Mouse (Mus musculus) bone marrow, adult 2 months (tissue): ENCODE measurements around the gene Myrf.

Source experiments
- CTCF ChIP-seq: fragments of 200-500 bp; IDR thresholded peaks from 2 replicates; pipeline ENCODE4 v1.5.1; 2011; ENCODE audit warnings: low read length, control low read depth; ENCODE audit not compliant: control insufficient read depth, insufficient read depth
- POLR2A ChIP-seq: fragments of 200-500 bp; IDR thresholded peaks from 2 replicates; pipeline ENCODE4 v1.6.1; 2011; ENCODE audit warnings: low read depth, mild to moderate bottlenecking, control low read depth, low read length, borderline replicate concordance; ENCODE audit not compliant: control insufficient read depth

- no peak for TF ChIP-seq CTCF
- no peak for TF ChIP-seq POLR2A
Measured at GRCm38 (mm10) chr19:10289609-10290150, 49.1 kb upstream of the Myrf start.
